Mouse (Mus musculus): ENCODE measurements around the gene Defb48.

Defb48 gene

DNA sequence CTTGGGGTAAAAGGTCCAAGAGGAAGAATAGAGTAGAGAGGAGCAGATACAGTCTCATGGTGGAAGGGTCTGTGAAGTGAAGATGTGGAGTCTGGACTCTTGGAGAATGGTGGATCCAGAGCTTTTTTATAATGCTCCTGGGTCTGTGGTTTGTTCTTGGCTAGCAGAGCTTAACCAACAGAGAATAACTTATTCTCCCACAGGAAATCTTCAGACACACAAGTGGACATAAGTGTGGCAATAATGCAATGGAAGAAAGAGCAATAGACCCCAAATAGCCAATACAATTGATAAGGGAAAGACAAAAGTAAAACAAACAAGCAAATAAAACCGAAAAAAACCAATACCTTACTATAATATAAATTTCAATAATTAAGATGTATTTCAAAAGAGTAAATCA is at the start of gene Defb48:
Gene Defb48, minus strand, starts transcription at position 101 of the 400 bp plus-strand sequence.
- no peak for DNase-seq

- DNase-seq, result no peak
These were observed 36.3 kb upstream of the Defb48 start for GRCm38 (mm10) chr14:63020524-63021156.

- DNase-seq, result no peak
These were observed 30.4 kb upstream of the Defb48 start for GRCm38 (mm10) chr14:63014667-63015066.

DNA sequence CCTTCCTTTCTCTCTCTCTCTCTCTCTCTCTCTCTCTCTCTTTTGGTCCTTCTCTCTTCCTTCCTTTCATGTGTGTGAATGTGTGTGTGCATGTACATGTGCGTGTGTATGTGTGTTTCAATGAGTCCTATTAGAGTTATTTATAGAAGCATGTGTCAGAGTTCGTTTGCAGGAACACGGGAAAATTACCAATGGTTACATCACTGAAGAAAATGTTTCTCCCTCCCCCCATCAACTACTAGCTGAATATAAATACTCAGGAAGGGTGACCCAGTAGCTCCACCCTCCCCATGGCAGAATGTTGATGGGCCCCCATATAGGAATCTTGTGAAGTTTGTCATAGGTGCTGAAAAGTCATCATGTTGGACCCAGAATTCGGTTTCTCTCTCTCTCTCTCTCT is 28.8 kb upstream of the Defb48 start:
- no peak for DNase-seq

- DNase-seq, result no peak
These were observed 27.2 kb upstream of the Defb48 start, which contains the start of gene Defb43 for GRCm38 (mm10) chr14:63011471-63011870. TSS of gene Defb43 (plus strand) at chr14:63011771.

DNA sequence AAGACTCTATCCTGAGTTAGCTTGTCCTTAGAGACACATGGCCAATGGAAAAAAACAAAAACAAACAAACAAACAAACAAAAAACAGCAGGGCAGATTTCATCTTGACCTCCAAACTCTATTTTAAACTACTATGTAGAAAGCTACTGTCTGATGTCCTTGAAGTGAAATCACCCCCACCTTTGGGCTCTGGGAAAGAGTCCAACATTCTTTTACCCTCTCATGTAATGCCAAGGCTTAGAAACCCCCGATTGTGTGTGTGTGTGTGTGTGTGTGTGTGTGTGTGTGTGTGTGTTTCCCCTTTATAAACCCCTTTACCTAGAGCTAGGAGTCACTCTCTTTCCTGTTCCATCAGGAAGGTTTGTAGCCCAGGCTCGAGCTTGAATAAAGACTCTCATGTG is 18.3 kb upstream of the Defb48 start:
- DNase-seq, result peak; percentile 8

DNA sequence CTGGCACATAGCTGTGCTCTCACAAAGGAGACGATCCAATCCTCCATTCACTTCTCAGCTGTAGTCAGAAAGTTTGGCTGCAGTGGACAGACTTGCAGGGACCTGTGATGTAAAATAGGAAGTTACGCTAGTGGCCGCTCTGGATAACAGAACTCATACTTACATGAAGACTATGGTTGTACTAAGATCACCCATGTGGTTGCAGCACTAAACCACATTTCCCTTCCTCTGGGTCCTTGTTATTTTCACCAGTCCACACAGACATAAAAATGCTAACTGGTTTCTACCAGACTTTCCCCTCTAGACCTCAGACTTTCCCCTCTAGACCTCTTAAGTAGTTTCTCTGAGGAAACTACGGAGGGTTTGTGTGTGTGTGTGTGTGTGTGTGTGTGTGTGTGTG is 14.7 kb upstream of the Defb48 start:
- no peak for DNase-seq

DNA sequence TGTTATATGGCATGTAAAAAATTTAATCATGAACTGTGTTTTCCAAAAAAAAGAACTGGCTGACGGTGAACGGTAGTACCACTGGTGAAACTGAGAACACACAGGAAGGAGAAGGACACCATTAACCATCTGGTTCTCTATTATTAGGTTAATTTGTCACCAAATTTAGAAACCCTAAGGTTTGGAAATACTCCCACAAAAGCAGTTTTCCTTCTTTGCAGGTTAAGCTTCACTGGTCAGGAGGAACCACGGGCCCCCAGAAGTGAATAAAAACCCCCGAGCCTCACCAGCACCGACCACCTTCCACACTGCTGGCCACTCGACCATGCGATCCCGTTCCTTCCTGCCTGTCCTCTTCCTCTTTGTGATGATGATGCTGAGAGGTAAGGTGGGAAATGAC is 13.5 kb upstream of the Defb48 start, which contains the start of gene Defb47:
Gene Defb47, plus strand, starts transcription at position 301 of the 400 bp plus-strand sequence.
- DNase-seq, result no peak

GRCm38 (mm10) chr14:62991849-62992510 is 7.7 kb upstream of the Defb48 start:
- DNase-seq, result no peak

- DNase-seq, result no peak
These were observed 7.0 kb upstream of the Defb48 start for GRCm38 (mm10) chr14:62991271-62991670.

GRCm38 (mm10) chr14:62979815-62980214 is 4.5 kb downstream of the Defb48 start:
- DNase-seq, result no peak

- peak; percentile 83 for DNase-seq
These were observed 9.3 kb downstream of the Defb48 start for GRCm38 (mm10) chr14:62975046-62975445.

- DNase-seq, result peak; percentile 30
These were observed 18.3 kb downstream of the Defb48 start for GRCm38 (mm10) chr14:62965811-62966520.

DNA sequence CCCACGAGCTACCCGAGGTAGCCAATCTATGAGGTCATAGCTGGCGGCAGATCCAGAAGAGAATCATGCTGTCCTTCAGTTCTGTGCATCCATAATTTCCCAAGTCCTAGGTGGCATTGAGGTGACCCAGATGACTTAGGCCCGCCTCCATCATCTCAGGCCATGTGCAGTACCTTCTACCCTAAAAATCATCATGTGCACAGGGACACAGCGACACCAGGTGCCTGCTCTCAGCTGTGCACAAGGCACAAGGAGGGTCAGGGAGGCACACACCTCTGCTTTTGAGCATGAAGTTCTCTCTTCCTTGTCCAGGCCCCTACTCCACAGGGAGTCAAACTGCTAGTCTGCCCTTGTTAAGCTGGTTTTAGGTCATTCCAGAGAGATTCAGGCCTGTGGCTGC is 19.0 kb downstream of the Defb48 start:
- DNase-seq, result no peak

DNA sequence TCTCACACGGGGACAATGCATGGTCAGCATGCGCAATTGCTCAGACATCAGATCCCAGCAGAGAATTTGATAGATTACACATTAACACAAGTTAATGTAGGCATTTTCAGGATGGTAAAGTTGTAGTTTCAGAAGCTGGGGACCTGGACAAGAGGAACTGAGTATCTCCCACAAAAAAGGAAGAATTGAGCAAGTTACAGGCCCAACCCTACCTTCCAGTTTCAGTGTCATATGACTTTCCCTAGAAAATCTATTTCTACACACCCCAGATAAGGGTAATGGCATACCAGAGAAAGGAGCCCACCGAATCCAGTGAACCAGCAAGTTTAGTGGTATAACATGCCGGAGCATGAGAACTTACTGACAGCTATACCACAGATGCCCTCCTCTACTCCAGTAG is 20.7 kb downstream of the Defb48 start:
- DNase-seq, result no peak

DNA sequence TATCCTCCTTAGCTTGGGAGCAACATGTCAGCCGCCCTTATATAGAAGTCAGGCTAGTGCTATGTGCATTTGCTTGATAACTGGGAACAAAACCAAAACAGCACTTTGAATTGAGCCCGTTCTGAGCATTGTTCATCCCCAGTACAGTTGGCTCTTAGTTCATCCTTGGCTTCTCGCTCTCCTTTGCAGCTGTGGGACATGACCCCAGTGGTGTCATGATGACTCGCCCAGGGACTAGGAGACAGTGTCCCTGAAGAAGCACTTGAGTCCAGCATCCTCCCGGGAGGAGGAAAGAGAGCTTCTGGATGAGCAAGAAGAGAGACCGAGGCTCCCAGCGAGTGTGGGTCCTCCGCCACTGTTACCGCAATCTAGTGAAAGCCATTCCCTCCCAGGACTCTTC is 28.2 kb downstream of the Defb48 start:
- DNase-seq, result no peak

DNA sequence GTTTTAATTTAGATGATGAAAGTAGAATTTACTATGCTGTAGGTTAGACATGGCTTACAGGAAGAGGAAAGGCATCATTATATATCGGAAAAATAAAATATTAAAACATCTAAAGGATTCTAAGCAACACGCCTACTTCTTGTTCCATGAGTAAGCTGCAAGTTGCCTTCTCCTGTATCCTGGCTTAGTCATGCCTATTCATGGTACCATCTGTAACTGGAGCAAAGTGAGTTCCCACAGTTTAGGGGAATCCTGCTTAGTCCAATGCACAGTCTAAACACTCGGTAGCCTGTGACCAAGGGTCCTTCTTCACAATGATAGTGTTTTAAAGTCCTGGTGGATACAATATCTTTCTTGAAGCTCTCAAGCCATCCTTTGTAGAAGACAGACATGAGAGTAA is 37.5 kb downstream of the Defb48 start:
- no peak for DNase-seq

GRCm38 (mm10) chr14:62940383-62941074 is 43.8 kb downstream of the Defb48 start:
- peak; percentile 76 for DNase-seq

GRCm38 (mm10) chr14:62939435-62939834 is 44.9 kb downstream of the Defb48 start:
- no peak for DNase-seq

- peak; percentile 25 for DNase-seq
These were observed 46.6 kb downstream of the Defb48 start for GRCm38 (mm10) chr14:62937675-62938074.

- DNase-seq, result no peak
These were observed 47.5 kb downstream of the Defb48 start for GRCm38 (mm10) chr14:62936631-62937380.

GRCm38 (mm10) chr14:62935361-62935760 is 48.9 kb downstream of the Defb48 start:
- no peak for DNase-seq

Data from kidney, postnatal 10 days (tissue).